Mouse (Mus musculus) C2C12 (cell line): ENCODE data around the gene Uvrag. TPM values are rescaled to one million over a fixed set of nuclear protein-coding genes. Genes with fewer than 3 reads are reported as not detected.

Experiments
- H3K27me3 ChIP-seq: one replicate; pipeline ENCODE4 v1.6.1; 2011; ENCODE audit not compliant: control insufficient read depth, insufficient read depth, insufficient read length
- H3K36me3 ChIP-seq: one replicate; pipeline ENCODE4 v1.6.1; 2011; ENCODE audit not compliant: control insufficient read depth, insufficient read depth
- H3K4me3 ChIP-seq: one replicate; pipeline ENCODE4 v1.5.1; 2011; ENCODE audit warnings: mild to moderate bottlenecking, control low read depth; ENCODE audit not compliant: poor library complexity, insufficient read depth, severe bottlenecking
- H3K79me2 ChIP-seq: one replicate; pipeline ENCODE4 v1.6.1; 2011; ENCODE audit not compliant: control insufficient read depth, insufficient read depth
- H3K79me3 ChIP-seq: one replicate; pipeline ENCODE4 v1.6.1; 2011; ENCODE audit warnings: low read depth, control low read depth
- H3ac ChIP-seq: one replicate; pipeline ENCODE3; 2011; ENCODE audit warnings: low read depth; ENCODE audit not compliant: control insufficient read depth, insufficient read length
- CEBPB ChIP-seq: IDR thresholded peaks from one replicate; pipeline ENCODE4 v1.6.1; 2011; ENCODE audit warnings: low read depth, mild to moderate bottlenecking, control low read depth, moderate library complexity
- CTCF ChIP-seq: IDR thresholded peaks from one replicate; pipeline ENCODE4 v1.5.1; 2011; ENCODE audit not compliant: control insufficient read depth, insufficient read depth, insufficient read length
- FOSL1 ChIP-seq: IDR thresholded peaks from one replicate; pipeline ENCODE4 v1.8.0; 2011; ENCODE audit warnings: mild to moderate bottlenecking, low read length; ENCODE audit not compliant: poor library complexity, insufficient read depth, severe bottlenecking
- MAX ChIP-seq: IDR thresholded peaks from one replicate; pipeline ENCODE4 v1.6.1; 2011; ENCODE audit warnings: mild to moderate bottlenecking, control low read depth
- MYOD1 ChIP-seq: IDR thresholded peaks from one replicate; pipeline ENCODE4 v1.6.1; 2011; ENCODE audit warnings: low read depth; ENCODE audit not compliant: control insufficient read depth, insufficient read length
- MYOG ChIP-seq: IDR thresholded peaks from one replicate; pipeline ENCODE4 v1.6.1; 2011; ENCODE audit not compliant: control insufficient read depth, insufficient read length; ENCODE audit errors: extremely low read depth
- USF1 ChIP-seq: IDR thresholded peaks from one replicate; pipeline ENCODE4 v1.6.1; 2011; ENCODE audit warnings: low read depth, mild to moderate bottlenecking, control low read depth, moderate library complexity
- polyA plus RNA-seq: library from polyadenylated mRNA; unstranded; fragments of >200 nt; fragmentation: generic; extraction: Trizol; gene quantifications from one replicate; pipeline ENCODE4 v1.2.1, GENCODE M21; 2012; ENCODE audit warnings: missing spikeins

Gene Uvrag
- polyA plus RNA-seq, 1 experiment = 9.0 TPM

- Histone ChIP-seq H3K27me3 (no peaks in the 10 kb centered on the region), H3K4me3 (no peak overlapping the region), H3K79me3 (no peaks in the 10 kb centered on the region), H3K79me2 (no peaks in the 10 kb centered on the region), H3ac (no peak overlapping the region), H3K36me3 (no peaks in the 10 kb centered on the region)
- TF ChIP-seq USF1 = no peak
- no peak for TF ChIP-seq MYOG
- no peak for TF ChIP-seq FOSL1
- TF ChIP-seq CEBPB = no peak
- TF ChIP-seq CTCF = no peak
- TF ChIP-seq MAX = no peak
- TF ChIP-seq MYOD1 = no peak
Measured at GRCm38 (mm10) chr7:99032051-99032450, 108.9 kb downstream of the Uvrag start.

GRCm38 (mm10) chr7:99028108-99028507, 112.8 kb downstream of the Uvrag start:
- TF ChIP-seq MYOD1 (no peak), CEBPB (no peak), FOSL1 (no peak), CTCF (no peak), USF1 (no peak), MAX (no peak), MYOG (no peak)

GRCm38 (mm10) chr7:99027185-99027584, 113.8 kb downstream of the Uvrag start:
- no peaks in the 10 kb centered on the region for H3K36me3 ChIP-seq
- no peaks in the 10 kb centered on the region for H3K27me3 ChIP-seq
- H3ac ChIP-seq = no peak overlapping the region
- no peak overlapping the region for H3K4me3 ChIP-seq
- no peaks in the 10 kb centered on the region for H3K79me2 ChIP-seq
- H3K79me3 ChIP-seq = no peaks in the 10 kb centered on the region
- TF ChIP-seq CTCF (no peak), FOSL1 (no peak), USF1 (no peak), MYOG (no peak), MYOD1 (no peak), MAX (no peak), CEBPB (no peak)

More at GRCm38 (mm10) chr7:99028108-99028507, 112.8 kb downstream of the Uvrag start:
- Histone ChIP-seq H3K79me3 (no peaks in the 10 kb centered on the region), H3K36me3 (no peaks in the 10 kb centered on the region), H3K27me3 (no peaks in the 10 kb centered on the region), H3ac (no peak overlapping the region), H3K4me3 (no peak overlapping the region), H3K79me2 (no peaks in the 10 kb centered on the region)

- Histone ChIP-seq H3ac (no peak overlapping the region), H3K4me3 (no peak overlapping the region), H3K79me3 (no peaks in the 10 kb centered on the region), H3K79me2 (no peaks in the 10 kb centered on the region), H3K36me3 (no peaks in the 10 kb centered on the region), H3K27me3 (no peaks in the 10 kb centered on the region)
- no peak for TF ChIP-seq CEBPB
- TF ChIP-seq CTCF = no peak
- TF ChIP-seq FOSL1 = no peak
- TF ChIP-seq MAX = no peak
- no peak for TF ChIP-seq MYOD1
- TF ChIP-seq USF1 = no peak
Measured at GRCm38 (mm10) chr7:99025989-99026388, 115.0 kb downstream of the Uvrag start.

- no peak overlapping the region for H3ac ChIP-seq
- no peaks in the 10 kb centered on the region for H3K79me3 ChIP-seq
- H3K36me3 ChIP-seq = no peaks in the 10 kb centered on the region
- H3K79me2 ChIP-seq = no peaks in the 10 kb centered on the region
- TF ChIP-seq CEBPB = no peak
- TF ChIP-seq FOSL1 = no peak
- TF ChIP-seq MYOD1 = no peak
- TF ChIP-seq MAX = no peak
- no peak for TF ChIP-seq CTCF
- TF ChIP-seq MYOG = no peak
- no peak for TF ChIP-seq USF1
- no peaks in the 10 kb centered on the region for H3K27me3 ChIP-seq
- H3K4me3 ChIP-seq = no peak overlapping the region
Measured at GRCm38 (mm10) chr7:99025265-99025664, 115.7 kb downstream of the Uvrag start.

- Histone ChIP-seq H3K36me3 (no peaks in the 10 kb centered on the region), H3K27me3 (no peaks in the 10 kb centered on the region), H3K79me3 (no peaks in the 10 kb centered on the region), H3ac (no peak overlapping the region), H3K79me2 (no peaks in the 10 kb centered on the region), H3K4me3 (no peak overlapping the region)
- TF ChIP-seq MYOD1 (no peak), USF1 (no peak), MYOG (no peak), FOSL1 (no peak), MAX (no peak), CEBPB (no peak), CTCF (no peak)
Measured at GRCm38 (mm10) chr7:99024791-99025190, 116.2 kb downstream of the Uvrag start.
